Mouse (Mus musculus): ENCODE measurements around the gene Igf2bp1. TPM values are rescaled to one million over a fixed set of nuclear protein-coding genes. Genes with fewer than 3 reads are reported as not detected.

Igf2bp1 gene
- total RNA-seq (2021) (under 1 TPM; 0.05 to 0.23 TPM), polyA plus RNA-seq (2012; rRNA removed) (0.31 TPM in 1 of 2 replicates, not detected in the other)
- long read RNA-seq, result 0 reads

DNA sequence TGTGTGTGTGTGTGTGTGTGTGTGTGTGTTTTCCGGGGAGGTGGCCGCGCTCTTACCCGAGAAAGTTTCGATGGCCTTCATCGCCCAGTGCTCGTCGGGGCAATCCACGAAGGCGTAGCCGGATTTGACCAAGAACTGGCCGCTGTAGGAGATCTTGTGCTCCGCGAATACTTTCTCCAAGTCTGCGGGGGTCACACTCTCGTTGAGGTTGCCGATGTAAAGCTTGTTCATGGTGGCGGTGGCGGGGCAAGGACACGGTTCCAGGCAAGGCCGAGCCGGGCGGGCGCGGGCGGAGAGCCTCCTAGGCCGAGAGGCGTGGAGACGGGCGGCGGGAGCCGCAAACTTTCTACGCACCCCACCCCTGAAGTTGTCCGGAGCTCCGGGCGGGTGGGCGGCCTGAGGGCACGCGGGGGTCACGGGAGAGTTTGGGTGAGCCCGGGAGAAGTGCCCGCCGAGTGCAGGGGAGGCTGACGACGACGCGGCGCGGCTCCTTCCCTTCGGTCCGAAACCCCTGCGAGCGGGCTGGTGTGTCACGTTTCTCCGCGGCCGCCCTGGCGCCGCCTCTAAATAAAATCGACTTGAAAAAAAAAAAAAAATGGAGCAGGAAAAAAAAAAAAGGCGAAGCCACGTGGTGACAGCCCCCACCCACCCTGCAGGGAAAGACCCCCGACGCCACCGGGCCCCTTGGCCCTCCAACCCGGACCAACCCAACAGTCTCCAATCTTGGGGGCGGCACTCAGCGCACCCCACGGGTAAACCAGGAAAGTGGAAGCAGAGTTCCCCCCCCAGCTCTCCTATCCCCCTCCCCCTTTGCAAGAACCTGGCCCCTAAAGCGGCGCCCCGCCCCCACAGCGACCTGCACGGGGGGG, at the start of gene Igf2bp1:
TSS of gene Igf2bp1 (minus strand) at position 538 of the 869 bp plus-strand sequence.
- Histone ChIP-seq H3K4me3 (peak within 1 kb of the TSS; percentile 29), H3K9ac (ENCODE audit: low read depth, low read length) (peak within 1 kb of the TSS; percentile 37), H3K27me3 (ENCODE audit: control insufficient read depth, insufficient read depth, low read length) (peaks cover 39% of the 10 kb centered on the region), H3K36me3 (ENCODE audit: control insufficient read depth, insufficient read depth, low read length) (no peaks in the 10 kb centered on the region), H3K79me2 (replicated peaks; ENCODE audit: control insufficient read depth, insufficient read depth, low read length) (no peaks in the 10 kb centered on the region), H3K27ac (no peak within 1 kb of the TSS), H3K4me1 (ENCODE audit: control insufficient read depth, insufficient read depth, low read length) (peaks cover 2% of the 10 kb centered on the region; the same call in 1 of the 2 replicates)
- under 1% methylated on average over 72 of the region's 74 CpGs for WGBS
- DNase-seq, result peak; percentile 44 to 66
- TF ChIP-seq CTCF (IDR thresholded peaks at IDR 0.05), result no peak
- TF ChIP-seq POLR2A (IDR thresholded peaks at IDR 0.05; ENCODE audit: insufficient read depth, low read depth, low read length), result no peak
- TF ChIP-seq EP300 (IDR thresholded peaks at IDR 0.05; ENCODE audit: insufficient read depth, low read depth, low read length), result no peak
- intact Hi-C loops (cut with DNase I), result loop anchor here (10.0 kb wide), 2 partner anchors 199 to 279 kb away; partner anchors contain the start of genes Hoxb7 and Hoxb8

DNA sequence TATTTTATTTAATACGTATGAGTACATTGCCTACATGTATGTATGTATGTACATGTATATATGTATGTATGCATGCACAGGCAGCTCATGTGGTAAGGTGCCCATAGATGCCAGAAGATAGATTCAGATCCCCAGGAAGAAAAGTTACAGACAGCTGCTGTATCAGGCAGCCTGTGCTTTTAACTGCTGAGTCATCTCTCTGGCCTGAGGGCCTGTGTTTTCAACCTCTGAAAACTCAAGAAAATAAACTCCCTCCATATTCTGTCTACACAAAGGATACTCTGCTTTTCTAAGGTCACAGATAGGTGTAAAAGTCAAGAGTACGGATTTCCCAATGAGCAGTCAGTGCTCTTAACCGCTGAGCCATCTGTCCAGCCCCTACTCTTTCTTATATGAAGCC, 45.1 kb upstream of the Igf2bp1 start:
- TF ChIP-seq POLR2A (IDR thresholded peaks at IDR 0.05; ENCODE audit: insufficient read depth, low read depth, low read length) (no peak), CTCF (IDR thresholded peaks at IDR 0.05) (no peak), EP300 (IDR thresholded peaks at IDR 0.05; ENCODE audit: insufficient read depth, low read depth, low read length) (no peak)
- Histone ChIP-seq H3K4me3 (no peak overlapping the region), H3K36me3 (ENCODE audit: control insufficient read depth, insufficient read depth, low read length) (peaks cover 10% of the 10 kb centered on the region), H3K27me3 (ENCODE audit: control insufficient read depth, insufficient read depth, low read length) (no peaks in the 10 kb centered on the region), H3K9ac (ENCODE audit: low read depth, low read length) (no peak overlapping the region), H3K4me1 (ENCODE audit: control insufficient read depth, insufficient read depth, low read length) (no peaks in the 10 kb centered on the region), H3K79me2 (replicated peaks; ENCODE audit: control insufficient read depth, insufficient read depth, low read length) (peaks cover 4% of the 10 kb centered on the region; the same call in 1 of the 2 replicates), H3K27ac (no peak overlapping the region)
- DNase-seq, result no peak
- 97% methylated on average over 3 of the region's 3 CpGs for WGBS
- intact Hi-C loops (cut with DNase I), result no loop called here

DNA sequence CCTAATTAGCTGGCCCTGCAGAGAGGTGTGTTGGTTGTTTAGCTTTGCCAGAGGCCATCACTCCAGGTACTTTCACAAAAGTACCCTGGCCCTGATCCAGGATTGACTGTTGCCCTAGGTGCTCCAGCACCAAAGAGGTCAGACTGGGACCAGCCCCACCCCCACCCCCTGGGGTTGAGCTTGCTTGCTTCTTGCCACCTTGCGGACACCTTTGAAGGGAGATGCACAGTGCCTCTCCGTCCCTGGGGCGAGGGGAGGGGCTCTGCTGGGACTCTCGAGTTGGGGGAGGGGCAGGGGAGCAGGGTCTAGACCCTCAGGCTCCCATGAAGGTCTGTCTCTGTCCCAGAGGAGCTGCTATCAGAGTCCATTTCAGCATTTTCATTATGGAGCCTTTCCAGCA, 44.2 kb upstream of the Igf2bp1 start:
- Histone ChIP-seq H3K4me1 (ENCODE audit: control insufficient read depth, insufficient read depth, low read length) (no peaks in the 10 kb centered on the region), H3K27me3 (ENCODE audit: control insufficient read depth, insufficient read depth, low read length) (no peaks in the 10 kb centered on the region), H3K4me3 (no peak overlapping the region), H3K27ac (no peak overlapping the region), H3K9ac (ENCODE audit: low read depth, low read length) (no peak overlapping the region), H3K36me3 (ENCODE audit: control insufficient read depth, insufficient read depth, low read length) (peaks cover 10% of the 10 kb centered on the region), H3K79me2 (replicated peaks; ENCODE audit: control insufficient read depth, insufficient read depth, low read length) (peaks cover 4% of the 10 kb centered on the region; the same call in 1 of the 2 replicates)
- DNase-seq, result no peak
- intact Hi-C loops (cut with DNase I), result no loop called here
- 72% methylated on average over 4 of the region's 4 CpGs for WGBS
- no peak for TF ChIP-seq CTCF (IDR thresholded peaks at IDR 0.05)
- TF ChIP-seq POLR2A (IDR thresholded peaks at IDR 0.05; ENCODE audit: insufficient read depth, low read depth, low read length), result no peak
- TF ChIP-seq EP300 (IDR thresholded peaks at IDR 0.05; ENCODE audit: insufficient read depth, low read depth, low read length), result no peak

GRCm38 (mm10) chr11:96047469-96048373, 42.0 kb upstream of the Igf2bp1 start:
- 68% methylated on average over 4 of the region's 4 CpGs for WGBS
- H3K36me3 ChIP-seq (ENCODE audit: control insufficient read depth, insufficient read depth, low read length), result peaks cover 7% of the 10 kb centered on the region
- intact Hi-C loops (cut with DNase I), result no loop called here

DNA sequence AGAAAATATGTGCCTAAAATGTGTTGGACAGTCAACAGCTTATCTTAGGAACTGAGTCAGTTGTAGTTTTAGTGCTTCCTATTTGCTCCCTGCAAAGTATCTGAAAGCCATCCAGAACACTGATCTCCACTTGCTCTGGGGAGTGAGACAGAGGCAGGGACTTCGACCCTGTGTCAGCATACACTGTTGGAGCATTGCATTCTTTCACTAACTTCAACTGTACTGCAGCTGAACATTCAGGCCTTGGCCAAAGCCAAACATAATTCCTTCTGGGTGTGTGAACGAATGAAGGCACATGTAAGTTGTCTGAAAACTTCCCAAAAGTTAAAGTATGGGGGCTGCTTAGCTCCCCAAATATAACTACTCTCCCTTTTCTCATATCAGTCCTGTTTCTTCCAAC, 41.1 kb upstream of the Igf2bp1 start:
- H3K79me2 ChIP-seq (replicated peaks; ENCODE audit: control insufficient read depth, insufficient read depth, low read length), result no peaks in the 10 kb centered on the region
- H3K27ac ChIP-seq, result no peak overlapping the region
- no peak for DNase-seq
- intact Hi-C loops (cut with DNase I), result no loop called here
- H3K4me3 ChIP-seq, result no peak overlapping the region
- TF ChIP-seq EP300 (IDR thresholded peaks at IDR 0.05; ENCODE audit: insufficient read depth, low read depth, low read length), result no peak
- no peak for TF ChIP-seq POLR2A (IDR thresholded peaks at IDR 0.05; ENCODE audit: insufficient read depth, low read depth, low read length)
- no peak for TF ChIP-seq CTCF (IDR thresholded peaks at IDR 0.05)
- no peaks in the 10 kb centered on the region for H3K27me3 ChIP-seq (ENCODE audit: control insufficient read depth, insufficient read depth, low read length)
- 80% methylated on average over 2 of the region's 2 CpGs for WGBS
- H3K36me3 ChIP-seq (ENCODE audit: control insufficient read depth, insufficient read depth, low read length), result peaks cover 7% of the 10 kb centered on the region
- H3K4me1 ChIP-seq (ENCODE audit: control insufficient read depth, insufficient read depth, low read length), result no peaks in the 10 kb centered on the region
- no peak overlapping the region for H3K9ac ChIP-seq (ENCODE audit: low read depth, low read length)

More at GRCm38 (mm10) chr11:96047469-96048373, 42.0 kb upstream of the Igf2bp1 start:
- TF ChIP-seq POLR2A (IDR thresholded peaks at IDR 0.05; ENCODE audit: insufficient read depth, low read depth, low read length), result no peak
- TF ChIP-seq EP300 (IDR thresholded peaks at IDR 0.05; ENCODE audit: insufficient read depth, low read depth, low read length), result no peak
- TF ChIP-seq CTCF (IDR thresholded peaks at IDR 0.05), result no peak
- Histone ChIP-seq H3K4me1 (ENCODE audit: control insufficient read depth, insufficient read depth, low read length) (no peaks in the 10 kb centered on the region), H3K9ac (ENCODE audit: low read depth, low read length) (no peak overlapping the region), H3K27me3 (ENCODE audit: control insufficient read depth, insufficient read depth, low read length) (no peaks in the 10 kb centered on the region), H3K4me3 (no peak overlapping the region), H3K79me2 (replicated peaks; ENCODE audit: control insufficient read depth, insufficient read depth, low read length) (no peaks in the 10 kb centered on the region), H3K27ac (no peak overlapping the region)
- no peak for DNase-seq
